Comparison of ENCODE assay signal across 25 mouse cellular contexts in genomic region chr11:49645677-49646076, GRCm38 (mm10). TPM values are rescaled to one million over a fixed set of nuclear protein-coding genes. Genes with fewer than 3 reads are reported as not detected.
A peak's percentile ranks its signal among the peaks of the same experiment; 100 is the strongest.
DNase-seq lines count a peak whose midpoint lies in the region; ATAC-seq lines count a peak whose summit lies in the region.
"Had no signal": no experiment of that assay in that cellular context is flagged by ENCODE, and none has a peak within 500 bp of the region (broad histone marks: within the 10 kb centered on the region; RNA-seq: fewer than 3 reads in every experiment).

No protein-coding gene starts in this region.

- H3K9me3 ChIP-seq in hindbrain, embryonic 15.5 days: no peaks in the 10 kb centered on the region
- no peaks in the 10 kb centered on the region for H3K9me3 ChIP-seq in hindbrain, embryonic 14.5 days (ENCODE audit: control insufficient read depth, low read length)
- H3K9me3 ChIP-seq in kidney, embryonic 16.5 days (ENCODE audit: low read length): no peaks in the 10 kb centered on the region
- H3K9me3 ChIP-seq in neural tube, embryonic 13.5 days: no peaks in the 10 kb centered on the region
- H3K9me3 ChIP-seq in neural tube, embryonic 15.5 days (replicated peaks): no peaks in the 10 kb centered on the region
- H3K9me3 ChIP-seq: embryonic facial prominence, embryonic 15.5 days; forebrain, embryonic 10.5 days; G1E had no signal

- no peak overlapping the region for H3K4me3 ChIP-seq in hindbrain, embryonic 15.5 days
- no peak overlapping the region for H3K4me3 ChIP-seq in hindbrain, embryonic 14.5 days (replicated peaks; ENCODE audit: low read length)
- H3K4me3 ChIP-seq in kidney, embryonic 16.5 days (ENCODE audit: low read length): no peak overlapping the region
- H3K4me3 ChIP-seq in neural tube, embryonic 13.5 days: no peak overlapping the region
- H3K4me3 ChIP-seq in neural tube, embryonic 15.5 days (replicated peaks): no peak overlapping the region
- H3K4me3 ChIP-seq: embryonic facial prominence, embryonic 15.5 days; erythroblast, embryonic 14.5 days; forebrain, embryonic 10.5 days had no signal

- H3K27ac ChIP-seq in hindbrain, embryonic 15.5 days (replicated peaks): no peak overlapping the region
- H3K27ac ChIP-seq in hindbrain, embryonic 14.5 days: no peak overlapping the region
- no peak overlapping the region for H3K27ac ChIP-seq in kidney, embryonic 16.5 days (ENCODE audit: low read length)
- H3K27ac ChIP-seq in neural tube, embryonic 13.5 days (replicated peaks): no peak overlapping the region
- H3K27ac ChIP-seq in neural tube, embryonic 15.5 days (replicated peaks): no peak overlapping the region
- H3K27ac ChIP-seq: embryonic facial prominence, embryonic 15.5 days; forebrain, embryonic 10.5 days had no signal

- WGBS in hindbrain, embryonic 15.5 days: 65% methylated on average over 8 of the region's 8 CpGs
- 62% methylated on average over 8 of the region's 8 CpGs for WGBS in hindbrain, embryonic 14.5 days
- 41% methylated on average over 8 of the region's 8 CpGs for WGBS in kidney, embryonic 16.5 days
- 62% methylated on average over 8 of the region's 8 CpGs for WGBS in neural tube, embryonic 13.5 days
- WGBS in neural tube, embryonic 15.5 days: 78% methylated on average over 8 of the region's 8 CpGs

- DNase-seq in heart, adult 11 months: peak; percentile 83
- no peak for DNase-seq in heart, adult 9 months (ENCODE audit: low spot score in 2 of 2)
- DNase-seq in hindbrain, embryonic 14.5 days (ENCODE audit: low spot score): no peak
- no peak for DNase-seq in kidney, adult 9 months
- DNase-seq: adrenal gland, adult 8-10 months; adrenal gland, postnatal 36 days; B cell, adult 2 months; cerebellum, adult 2 months; cerebellum, postnatal 14 days; embryo, embryonic 11 days; gastrocnemius, postnatal 36 days; heart, adult 18-20 months; heart, postnatal 36 days had no signal

- H3K9ac ChIP-seq in hindbrain, embryonic 15.5 days: no peak overlapping the region
- H3K9ac ChIP-seq in hindbrain, embryonic 14.5 days: no peak overlapping the region
- H3K9ac ChIP-seq in kidney, embryonic 16.5 days (replicated peaks; ENCODE audit: low read length): no peak overlapping the region
- no peak overlapping the region for H3K9ac ChIP-seq in neural tube, embryonic 13.5 days
- H3K9ac ChIP-seq in neural tube, embryonic 15.5 days (replicated peaks): no peak overlapping the region
- H3K9ac ChIP-seq: embryonic facial prominence, embryonic 15.5 days had no signal

- 0 out of 2 replicates have a peak, but pooled peaks have one; percentile 25 for ATAC-seq in hindbrain, embryonic 15.5 days (ENCODE audit: low FRiP score, low read depth)
- no peak for ATAC-seq in hindbrain, embryonic 14.5 days (ENCODE audit: low FRiP score)
- ATAC-seq in kidney, embryonic 16.5 days (ENCODE audit: low FRiP score, low TSS enrichment): peak; percentile 48; the same call in 1 of the 2 replicates
- 0 out of 2 replicates have a peak, but pooled peaks have one; percentile 8 for ATAC-seq in neural tube, embryonic 13.5 days (ENCODE audit: low read depth)
- ATAC-seq in neural tube, embryonic 15.5 days (ENCODE audit: low FRiP score): no peak
- ATAC-seq: CD4-positive, CD25-positive, alpha-beta regulatory T cell, adult 4 months; forebrain, embryonic 14.5 days had no signal

- H3K27me3 ChIP-seq in hindbrain, embryonic 15.5 days: no peaks in the 10 kb centered on the region
- H3K27me3 ChIP-seq in hindbrain, embryonic 14.5 days (ENCODE audit: control insufficient read depth, insufficient read depth, low read length): no peaks in the 10 kb centered on the region
- no peaks in the 10 kb centered on the region for H3K27me3 ChIP-seq in kidney, embryonic 16.5 days (ENCODE audit: insufficient read depth, low read length)
- no peaks in the 10 kb centered on the region for H3K27me3 ChIP-seq in neural tube, embryonic 13.5 days
- no peaks in the 10 kb centered on the region for H3K27me3 ChIP-seq in neural tube, embryonic 15.5 days (replicated peaks)
- H3K27me3 ChIP-seq: embryonic facial prominence, embryonic 15.5 days had no signal

- no peaks in the 10 kb centered on the region for H3K4me1 ChIP-seq in hindbrain, embryonic 15.5 days (replicated peaks)
- no peaks in the 10 kb centered on the region for H3K4me1 ChIP-seq in hindbrain, embryonic 14.5 days (replicated peaks; ENCODE audit: control insufficient read depth, insufficient read depth, low read length)
- H3K4me1 ChIP-seq in kidney, embryonic 16.5 days (ENCODE audit: insufficient read depth, low read length): peaks cover 6% of the 10 kb centered on the region
- 0 out of 2 replicates have a peak, but pooled peaks cover 3% of the 10 kb centered on the region for H3K4me1 ChIP-seq in neural tube, embryonic 13.5 days (replicated peaks)
- no peaks in the 10 kb centered on the region; the same call in 1 of the 2 replicates for H3K4me1 ChIP-seq in neural tube, embryonic 15.5 days

- H3K36me3 ChIP-seq in hindbrain, embryonic 15.5 days: no peaks in the 10 kb centered on the region
- H3K36me3 ChIP-seq in hindbrain, embryonic 14.5 days (replicated peaks; ENCODE audit: control insufficient read depth, insufficient read depth): no peaks in the 10 kb centered on the region
- H3K36me3 ChIP-seq in kidney, embryonic 16.5 days (ENCODE audit: insufficient read depth, low read length): no peaks in the 10 kb centered on the region; the same call in 1 of the 2 replicates
- H3K36me3 ChIP-seq in neural tube, embryonic 13.5 days: no peaks in the 10 kb centered on the region
- no peaks in the 10 kb centered on the region for H3K36me3 ChIP-seq in neural tube, embryonic 15.5 days
- H3K36me3 ChIP-seq: embryonic facial prominence, embryonic 15.5 days; forebrain, embryonic 10.5 days; G1E had no signal

- no peak overlapping the region for H3K4me2 ChIP-seq in hindbrain, embryonic 15.5 days
- H3K4me2 ChIP-seq in hindbrain, embryonic 14.5 days (replicated peaks): no peak overlapping the region
- no peak overlapping the region for H3K4me2 ChIP-seq in kidney, embryonic 16.5 days (replicated peaks; ENCODE audit: low read depth, low read length)
- H3K4me2 ChIP-seq in neural tube, embryonic 13.5 days: no peak overlapping the region
- no peak overlapping the region for H3K4me2 ChIP-seq in neural tube, embryonic 15.5 days
- H3K4me2 ChIP-seq: embryonic facial prominence, embryonic 15.5 days had no signal

RNA-seq across cellular contexts. Expression of gene Scgb3a1, which starts 17.7 kb away (rescaled TPM):
- polyA plus RNA-seq in hindbrain, embryonic 15.5 days (2015; fragmentation: Nextera tagmentation; extraction: Ambion mirVana): 0.36 and 0.56 TPM in 2 replicates
- not detected in 2 replicates for polyA plus RNA-seq in hindbrain, embryonic 14.5 days (2014; fragmentation: Nextera tagmentation; extraction: Ambion mirVana)
- not detected in 2 replicates for polyA plus RNA-seq in kidney, embryonic 16.5 days (2015; fragmentation: Nextera tagmentation; extraction: Ambion mirVana)
- polyA plus RNA-seq in neural tube, embryonic 13.5 days (2015; fragmentation: Nextera tagmentation; extraction: Ambion mirVana): not detected in 2 replicates
- not detected in 2 replicates for polyA plus RNA-seq in neural tube, embryonic 15.5 days (2015; fragmentation: Nextera tagmentation; extraction: Ambion mirVana)
- polyA plus RNA-seq: cerebellum, adult 2 months; embryonic facial prominence, embryonic 11.5 days; embryonic facial prominence, embryonic 15.5 days; erythroblast, embryonic 14.5 days; forebrain, embryonic 10.5 days; forebrain, embryonic 14.5 days; G1E; hindbrain, embryonic 11.5 days had no signal

RNA-seq across cellular contexts. Expression of gene Flt4, which starts 36.6 kb away (rescaled TPM):
- polyA plus RNA-seq in hindbrain, embryonic 15.5 days (2015; fragmentation: Nextera tagmentation; extraction: Ambion mirVana): 2.0 and 2.1 TPM in 2 replicates
- 2.2 and 2.8 TPM in 2 replicates for polyA plus RNA-seq in hindbrain, embryonic 14.5 days (2014; fragmentation: Nextera tagmentation; extraction: Ambion mirVana)
- 9.7 and 11.6 TPM in 2 replicates for polyA plus RNA-seq in kidney, embryonic 16.5 days (2015; fragmentation: Nextera tagmentation; extraction: Ambion mirVana)
- 2.4 and 2.6 TPM in 2 replicates for polyA plus RNA-seq in neural tube, embryonic 13.5 days (2015; fragmentation: Nextera tagmentation; extraction: Ambion mirVana)
- polyA plus RNA-seq in neural tube, embryonic 15.5 days (2015; fragmentation: Nextera tagmentation; extraction: Ambion mirVana): 1.7 and 2.1 TPM in 2 replicates
- polyA plus RNA-seq: CD4-positive, CD25-positive, alpha-beta regulatory T cell, adult 4 months had no signal

Comparison
In these comparisons a context has a peak if more than half of its experiments do, and no peak if none do; other contexts are left out.
1. ATAC-seq: peak in hindbrain, embryonic 15.5 days (single experiment), kidney, embryonic 16.5 days (single experiment) and neural tube, embryonic 13.5 days (single experiment); none in hindbrain, embryonic 14.5 days (single experiment) and neural tube, embryonic 15.5 days (single experiment).